Mouse (Mus musculus): ENCODE results near the gene Usp32.
A peak's percentile ranks its signal among the peaks of the same experiment; 100 is the strongest.

The Usp32 gene

DNA sequence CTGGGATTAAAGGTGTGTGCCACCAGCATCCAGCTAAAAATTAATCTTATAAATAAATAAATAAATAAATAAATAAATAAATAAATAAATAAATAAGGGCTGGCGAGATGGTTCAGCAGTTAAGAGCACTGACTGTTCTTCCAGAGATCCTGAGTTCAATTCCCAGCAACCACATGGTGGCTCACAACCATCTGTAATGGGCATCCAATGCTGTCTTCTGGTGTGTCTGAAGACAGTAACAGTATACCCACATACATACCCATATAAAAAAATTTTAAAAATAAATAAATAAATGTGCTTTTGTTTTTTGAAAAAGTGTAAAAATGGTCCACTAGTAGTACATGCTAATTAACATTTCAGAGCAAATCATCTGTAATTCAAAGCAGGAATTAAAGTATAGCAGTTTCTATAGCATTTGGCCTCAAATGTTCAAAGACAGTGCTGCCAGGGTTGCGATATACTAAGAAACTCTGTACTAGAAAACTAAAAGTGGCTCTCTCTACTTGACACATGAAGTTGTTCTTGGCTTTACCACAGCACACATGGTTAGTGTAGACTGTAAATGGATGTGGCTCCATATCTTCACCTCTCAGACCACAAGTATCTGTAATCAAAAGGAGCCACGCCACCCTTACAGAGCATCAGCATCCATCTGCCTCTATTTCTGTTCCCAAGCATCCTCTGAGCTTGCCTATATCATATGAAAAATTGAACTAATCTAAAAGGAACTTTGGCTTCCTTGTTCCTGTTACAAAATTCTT is 23.7 kb downstream of the Usp32 start:
- H3K27me3 ChIP-seq (ENCODE audit: insufficient read depth, low read length), result no peaks in the 10 kb centered on the region
- H3K4me3 ChIP-seq (replicated peaks; ENCODE audit: low read length), result no peak overlapping the region
- no peaks in the 10 kb centered on the region for H3K4me1 ChIP-seq (replicated peaks; ENCODE audit: low read depth, low read length)
- TF ChIP-seq POU5F1 (IDR thresholded peaks at IDR 0.05; ENCODE audit: borderline replicate concordance, low read length) (no peak), CTCF (conservative IDR thresholded peaks at IDR 0.05; ENCODE audit: low read length) (no peak)
- no peaks in the 10 kb centered on the region for H3K36me3 ChIP-seq (ENCODE audit: insufficient read depth, low read length)
- H3K9me3 ChIP-seq (ENCODE audit: low read length), result no peaks in the 10 kb centered on the region

DNA sequence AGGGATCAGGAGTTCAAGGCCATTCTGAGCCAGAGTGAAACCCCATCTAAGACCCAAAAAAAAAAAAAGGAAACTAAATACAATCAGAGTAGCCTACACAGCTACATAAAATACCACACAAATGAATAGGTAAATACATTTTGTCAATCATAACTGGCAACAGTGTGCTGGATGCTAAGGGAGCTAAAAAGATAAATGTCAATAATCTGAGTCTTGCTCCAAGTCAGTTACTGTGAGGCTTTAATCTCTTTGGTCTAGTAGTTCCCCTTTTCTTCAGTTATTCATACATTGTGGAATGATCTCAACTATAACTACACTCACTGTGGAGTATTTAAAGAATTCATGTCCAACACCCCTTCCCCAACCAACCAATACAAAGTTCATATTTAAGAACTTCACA is 30.0 kb downstream of the Usp32 start:
- no peaks in the 10 kb centered on the region for H3K9me3 ChIP-seq (ENCODE audit: low read length)
- TF ChIP-seq NANOG (IDR thresholded peaks at IDR 0.05; ENCODE audit: borderline replicate concordance, low read length) (no peak), POU5F1 (IDR thresholded peaks at IDR 0.05; ENCODE audit: borderline replicate concordance, low read length) (no peak), CTCF (conservative IDR thresholded peaks at IDR 0.05; ENCODE audit: low read length) (no peak)
- no peaks in the 10 kb centered on the region for H3K27me3 ChIP-seq (ENCODE audit: insufficient read depth, low read length)
- no peaks in the 10 kb centered on the region for H3K36me3 ChIP-seq (ENCODE audit: insufficient read depth, low read length)
- no peak overlapping the region for H3K4me3 ChIP-seq (replicated peaks; ENCODE audit: low read length)
- H3K4me1 ChIP-seq (replicated peaks; ENCODE audit: low read depth, low read length), result no peaks in the 10 kb centered on the region

DNA sequence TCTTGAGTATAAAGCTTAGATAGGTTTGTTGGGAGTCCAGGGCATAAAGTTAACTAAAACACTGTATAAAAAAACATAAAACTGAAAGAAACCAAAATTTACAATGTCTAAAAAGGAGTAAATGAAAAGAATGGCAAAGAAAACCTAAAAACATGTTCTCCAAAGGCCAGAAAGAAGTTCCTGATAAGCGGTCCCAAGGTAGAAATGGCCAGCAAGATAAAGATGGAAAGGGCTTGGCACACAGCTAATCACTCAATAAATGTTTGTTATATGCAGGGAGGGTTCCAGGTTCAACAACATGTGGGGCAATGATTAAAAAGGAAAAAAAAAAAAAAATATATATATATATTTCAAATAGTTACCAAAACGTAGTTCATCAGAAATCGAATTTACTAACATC is 32.7 kb downstream of the Usp32 start:
- H3K27me3 ChIP-seq (ENCODE audit: insufficient read depth, low read length), result no peaks in the 10 kb centered on the region
- no peak for TF ChIP-seq CTCF (conservative IDR thresholded peaks at IDR 0.05; ENCODE audit: low read length)
- H3K9me3 ChIP-seq (ENCODE audit: low read length), result no peaks in the 10 kb centered on the region
- peaks cover 3% of the 10 kb centered on the region; the same call in 1 of the 2 replicates for H3K4me1 ChIP-seq (replicated peaks; ENCODE audit: low read depth, low read length)
- H3K36me3 ChIP-seq (ENCODE audit: insufficient read depth, low read length), result no peaks in the 10 kb centered on the region
- no peak overlapping the region for H3K4me3 ChIP-seq (replicated peaks; ENCODE audit: low read length)

DNA sequence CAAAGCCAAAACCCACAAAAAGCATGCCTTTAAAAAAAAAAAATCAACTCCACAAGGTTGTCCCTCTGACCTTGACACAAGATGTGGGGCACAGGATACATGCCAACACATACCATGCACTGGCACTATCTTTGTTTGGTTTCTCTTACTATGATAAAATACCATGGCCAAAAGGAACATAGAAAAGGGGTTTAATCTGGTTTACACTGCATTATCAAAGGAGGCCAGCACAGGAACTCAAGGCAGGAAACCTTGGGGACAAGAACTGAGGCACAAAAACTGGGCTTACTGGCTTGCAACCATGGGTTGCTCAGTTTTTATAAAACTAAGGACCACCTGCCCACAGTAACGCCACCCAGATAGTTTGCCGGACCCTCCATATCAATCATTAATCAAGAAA is 34.1 kb downstream of the Usp32 start:
- Histone ChIP-seq H3K4me1 (replicated peaks; ENCODE audit: low read depth, low read length) (peaks cover 3% of the 10 kb centered on the region; the same call in 1 of the 2 replicates), H3K36me3 (ENCODE audit: insufficient read depth, low read length) (no peaks in the 10 kb centered on the region), H3K4me3 (replicated peaks; ENCODE audit: low read length) (no peak overlapping the region), H3K27me3 (ENCODE audit: insufficient read depth, low read length) (no peaks in the 10 kb centered on the region), H3K9me3 (ENCODE audit: low read length) (no peaks in the 10 kb centered on the region)
- TF ChIP-seq POU5F1 (IDR thresholded peaks at IDR 0.05; ENCODE audit: borderline replicate concordance, low read length) (no peak), NANOG (IDR thresholded peaks at IDR 0.05; ENCODE audit: borderline replicate concordance, low read length) (no peak), CTCF (conservative IDR thresholded peaks at IDR 0.05; ENCODE audit: low read length) (no peak)

DNA sequence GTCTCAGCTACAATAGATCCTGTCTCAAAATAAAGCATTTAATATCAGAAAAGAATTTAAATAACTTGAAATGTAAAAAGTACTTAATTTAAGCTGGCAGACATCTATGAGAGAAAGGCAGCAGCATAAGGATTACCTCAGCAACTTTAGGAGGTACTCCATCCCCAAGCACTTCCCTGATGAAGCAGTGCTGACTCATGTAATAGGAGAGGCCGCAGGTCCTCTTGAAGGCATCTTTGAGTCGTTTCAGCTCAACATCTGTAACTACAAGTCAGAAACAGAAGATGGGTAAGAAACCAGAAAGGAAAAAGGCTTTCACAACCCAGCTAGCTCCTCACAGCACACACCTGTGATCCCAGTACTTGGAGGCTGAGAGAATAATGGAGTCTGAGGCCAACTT is 36.2 kb downstream of the Usp32 start:
- no peaks in the 10 kb centered on the region for H3K27me3 ChIP-seq (ENCODE audit: insufficient read depth, low read length)
- H3K9me3 ChIP-seq (ENCODE audit: low read length), result no peaks in the 10 kb centered on the region
- TF ChIP-seq NANOG (IDR thresholded peaks at IDR 0.05; ENCODE audit: borderline replicate concordance, low read length), result no peak
- TF ChIP-seq POU5F1 (IDR thresholded peaks at IDR 0.05; ENCODE audit: borderline replicate concordance, low read length), result no peak
- no peak for TF ChIP-seq CTCF (conservative IDR thresholded peaks at IDR 0.05; ENCODE audit: low read length)
- peaks cover 3% of the 10 kb centered on the region; the same call in 1 of the 2 replicates for H3K4me1 ChIP-seq (replicated peaks; ENCODE audit: low read depth, low read length)
- no peak overlapping the region for H3K4me3 ChIP-seq (replicated peaks; ENCODE audit: low read length)
- H3K36me3 ChIP-seq (ENCODE audit: insufficient read depth, low read length), result peaks cover 6% of the 10 kb centered on the region; the same call in 1 of the 2 replicates

DNA sequence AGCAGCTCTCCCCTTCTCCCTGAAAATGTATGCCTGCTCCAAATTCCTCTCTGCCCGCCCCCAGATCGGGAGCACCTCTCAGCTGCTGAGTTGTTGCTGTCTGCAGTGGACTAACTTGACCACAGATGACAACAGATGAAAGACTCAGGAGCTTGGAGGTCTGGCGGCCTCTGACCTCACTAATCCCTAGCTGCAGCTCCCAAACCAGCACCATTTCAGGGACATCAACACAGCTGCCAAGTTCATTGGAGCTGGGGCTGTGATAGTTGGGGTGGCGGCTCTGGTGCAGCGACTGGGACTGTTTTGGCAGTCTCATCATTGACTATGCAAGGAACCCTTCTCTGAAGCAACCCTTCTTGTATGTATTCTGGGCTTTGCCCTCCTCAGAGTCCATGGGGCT is 44.8 kb downstream of the Usp32 start:
- peak overlapping the region; percentile 54 for H3K4me3 ChIP-seq (replicated peaks; ENCODE audit: low read length)
- no peaks in the 10 kb centered on the region for H3K9me3 ChIP-seq (ENCODE audit: low read length)
- peaks cover 6% of the 10 kb centered on the region; the same call in 1 of the 2 replicates for H3K36me3 ChIP-seq (ENCODE audit: insufficient read depth, low read length)
- peaks cover 6% of the 10 kb centered on the region for H3K4me1 ChIP-seq (replicated peaks; ENCODE audit: low read depth, low read length)
- no peak for TF ChIP-seq CTCF (conservative IDR thresholded peaks at IDR 0.05; ENCODE audit: low read length)
- TF ChIP-seq NANOG (IDR thresholded peaks at IDR 0.05; ENCODE audit: borderline replicate concordance, low read length), result no peak
- TF ChIP-seq POU5F1 (IDR thresholded peaks at IDR 0.05; ENCODE audit: borderline replicate concordance, low read length), result no peak
- no peaks in the 10 kb centered on the region for H3K27me3 ChIP-seq (ENCODE audit: insufficient read depth, low read length)

DNA sequence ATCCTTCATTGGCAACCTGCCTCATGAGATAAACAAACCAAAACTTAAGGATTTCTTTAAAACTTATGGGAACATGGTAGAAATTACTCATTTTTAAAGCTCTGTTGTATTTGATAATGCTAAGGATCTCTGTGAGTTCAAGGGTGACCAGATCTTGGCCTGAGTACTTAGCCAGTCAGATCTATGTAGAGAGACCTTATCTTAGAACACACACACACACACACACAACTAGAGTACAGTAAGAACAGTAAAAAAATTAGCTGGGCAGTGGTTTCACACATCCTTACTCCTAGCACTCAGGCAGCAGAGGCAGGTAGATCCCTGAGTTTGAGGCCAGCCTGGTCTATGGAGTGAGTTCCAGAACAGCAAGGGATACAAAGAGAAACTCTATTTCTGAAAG is 53.7 kb downstream of the Usp32 start:
- Histone ChIP-seq H3K9me3 (ENCODE audit: low read length) (peaks cover 7% of the 10 kb centered on the region), H3K4me1 (replicated peaks; ENCODE audit: low read depth, low read length) (no peaks in the 10 kb centered on the region), H3K36me3 (ENCODE audit: insufficient read depth, low read length) (peaks cover 4% of the 10 kb centered on the region; the same call in 1 of the 2 replicates), H3K27me3 (ENCODE audit: insufficient read depth, low read length) (no peaks in the 10 kb centered on the region), H3K4me3 (replicated peaks; ENCODE audit: low read length) (no peak overlapping the region)
- no peak for TF ChIP-seq POU5F1 (IDR thresholded peaks at IDR 0.05; ENCODE audit: borderline replicate concordance, low read length)
- no peak for TF ChIP-seq NANOG (IDR thresholded peaks at IDR 0.05; ENCODE audit: borderline replicate concordance, low read length)
- no peak for TF ChIP-seq CTCF (conservative IDR thresholded peaks at IDR 0.05; ENCODE audit: low read length)

DNA sequence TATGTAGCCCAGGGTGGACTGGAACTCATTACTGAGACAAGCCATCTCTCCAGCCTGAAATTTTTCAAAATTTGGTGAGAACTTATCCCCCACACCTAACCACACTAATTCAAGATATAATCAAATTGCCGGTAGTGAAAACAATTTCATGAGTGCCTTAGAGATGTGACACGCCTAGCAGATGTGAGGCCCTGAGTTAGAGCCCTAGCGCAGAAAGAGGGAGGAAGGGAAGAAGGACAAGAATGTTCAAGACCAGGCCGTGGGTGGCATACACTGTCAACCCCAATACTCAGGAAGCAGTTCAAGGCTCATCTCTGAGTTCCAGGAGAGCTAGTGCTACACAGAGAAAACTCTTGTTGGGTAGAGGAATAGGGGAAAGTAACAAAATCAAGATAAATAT is 72.1 kb downstream of the Usp32 start:
- no peak for TF ChIP-seq POU5F1 (IDR thresholded peaks at IDR 0.05; ENCODE audit: borderline replicate concordance, low read length)
- TF ChIP-seq NANOG (IDR thresholded peaks at IDR 0.05; ENCODE audit: borderline replicate concordance, low read length), result no peak
- TF ChIP-seq CTCF (conservative IDR thresholded peaks at IDR 0.05; ENCODE audit: low read length), result no peak
- Histone ChIP-seq H3K9me3 (ENCODE audit: low read length) (peaks cover 53% of the 10 kb centered on the region), H3K36me3 (ENCODE audit: insufficient read depth, low read length) (peaks cover 38% of the 10 kb centered on the region), H3K4me3 (replicated peaks; ENCODE audit: low read length) (no peak overlapping the region), H3K27me3 (ENCODE audit: insufficient read depth, low read length) (no peaks in the 10 kb centered on the region), H3K4me1 (replicated peaks; ENCODE audit: low read depth, low read length) (no peaks in the 10 kb centered on the region)

DNA sequence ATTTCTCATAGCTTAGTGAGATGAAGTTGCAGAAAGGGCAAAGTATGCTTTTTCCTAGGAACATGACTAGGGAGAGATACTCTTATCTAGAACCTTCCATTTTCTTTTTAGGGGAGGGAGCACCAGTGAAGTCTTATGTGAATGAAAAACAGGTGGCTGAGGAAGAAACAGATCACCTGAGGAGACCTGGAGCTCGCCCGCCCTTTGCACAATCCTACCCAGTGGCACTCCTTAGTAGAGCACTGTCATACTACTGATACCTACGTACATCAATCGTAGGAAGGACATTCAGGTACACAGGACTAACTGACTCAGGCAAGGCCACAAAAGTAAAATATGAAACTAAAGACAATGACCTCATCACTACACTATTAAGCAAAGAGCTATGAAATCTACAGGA is 81.4 kb downstream of the Usp32 start:
- no peak for TF ChIP-seq NANOG (IDR thresholded peaks at IDR 0.05; ENCODE audit: borderline replicate concordance, low read length)
- TF ChIP-seq CTCF (conservative IDR thresholded peaks at IDR 0.05; ENCODE audit: low read length), result no peak
- no peak for TF ChIP-seq POU5F1 (IDR thresholded peaks at IDR 0.05; ENCODE audit: borderline replicate concordance, low read length)
- Histone ChIP-seq H3K4me3 (replicated peaks; ENCODE audit: low read length) (no peak overlapping the region), H3K4me1 (replicated peaks; ENCODE audit: low read depth, low read length) (no peaks in the 10 kb centered on the region), H3K27me3 (ENCODE audit: insufficient read depth, low read length) (no peaks in the 10 kb centered on the region), H3K9me3 (ENCODE audit: low read length) (peaks cover 44% of the 10 kb centered on the region), H3K36me3 (ENCODE audit: insufficient read depth, low read length) (peaks cover 25% of the 10 kb centered on the region)

Measured in E14TG2a.4 (cell line).